Mouse (Mus musculus): ENCODE measurements around the gene Il9r.

The Il9r gene

GRCm38 (mm10) chr11:32157791-32158594 is 42.1 kb downstream of the Il9r start:
- DNase-seq (ENCODE audit: low read depth, low spot score): no peak

- DNase-seq (ENCODE audit: low read depth, low spot score): no peak
Observed at GRCm38 (mm10) chr11:32156854-32157630, 43.0 kb downstream of the Il9r start.

- no peak for DNase-seq (ENCODE audit: low read depth, low spot score)
Observed at GRCm38 (mm10) chr11:32153216-32153615, 46.9 kb downstream of the Il9r start.

GRCm38 (mm10) chr11:32152814-32153213 is 47.3 kb downstream of the Il9r start:
- DNase-seq (ENCODE audit: low read depth, low spot score): no peak

- no peak for DNase-seq (ENCODE audit: low read depth, low spot score)
Observed at GRCm38 (mm10) chr11:32151243-32151642, 48.8 kb downstream of the Il9r start.

GRCm38 (mm10) chr11:32149605-32150004 is 50.5 kb downstream of the Il9r start:
- DNase-seq (ENCODE audit: low read depth, low spot score): no peak

- no peak for DNase-seq (ENCODE audit: low read depth, low spot score)
Observed at GRCm38 (mm10) chr11:32142771-32143170, 57.3 kb downstream of the Il9r start.

- peak; percentile 46 for DNase-seq (ENCODE audit: low read depth, low spot score)
Observed at GRCm38 (mm10) chr11:32141627-32142586, 58.2 kb downstream of the Il9r start.

- DNase-seq (ENCODE audit: low read depth, low spot score): peak; percentile 68
Observed at GRCm38 (mm10) chr11:32141034-32141433, 59.0 kb downstream of the Il9r start.

GRCm38 (mm10) chr11:32139528-32139961 is 60.5 kb downstream of the Il9r start:
- DNase-seq (ENCODE audit: low read depth, low spot score): no peak

- no peak for DNase-seq (ENCODE audit: low read depth, low spot score)
Observed at GRCm38 (mm10) chr11:32138614-32138964, 61.5 kb downstream of the Il9r start.

- DNase-seq (ENCODE audit: low read depth, low spot score): no peak
Observed at GRCm38 (mm10) chr11:32137719-32138613, 62.1 kb downstream of the Il9r start.

All from forelimb bud, embryonic 11.5 days (tissue).